Mouse (Mus musculus) limb, embryonic 10.5 days (tissue): ENCODE results near the gene Aagab. TPM values are rescaled to one million over a fixed set of nuclear protein-coding genes. Genes with fewer than 3 reads are reported as not detected.

ENCODE experiments used
- polyA plus RNA-seq: library from polyadenylated mRNA; unstranded; fragments of >200 nt; fragmentation: Nextera tagmentation; extraction: Ambion mirVana; gene quantifications from 2 replicates; pipeline ENCODE4 v1.2.1, GENCODE M21; 2016

Gene Aagab
- polyA plus RNA-seq, 1 experiment from 2014 or later, result 36.8 TPM

Other genes with a start within 250 kb of the Aagab start
- 37.4 and 37.7 TPM in 2 replicates for gene Map2k5, start 224.8 kb upstream of the Aagab start, polyA plus RNA-seq
- 37.1 and 37.7 TPM in 2 replicates for gene 2300009A05Rik, start 203.4 kb upstream of the Aagab start, polyA plus RNA-seq
- 0.16 and 0.18 TPM in 2 replicates for gene Iqch, start 167 bp upstream of the Aagab start, polyA plus RNA-seq
- 27.1 and 27.7 TPM in 2 replicates for gene Smad3, start 155.3 kb downstream of the Aagab start, polyA plus RNA-seq